Mouse (Mus musculus) heart, embryonic 11.5 days (tissue): ENCODE results near the gene Btbd9. TPM values are rescaled to one million over a fixed set of nuclear protein-coding genes. Genes with fewer than 3 reads are reported as not detected.
"Not testable (repeated sequence)": the region's sequence is repeated elsewhere in the genome, so short reads cannot be mapped to it uniquely, and the experiment has no call there.

Experiments used
- ATAC-seq: fragments of 200-750 bp; cut with Nextera tagmentation; replicated peaks from 2 replicates; pipeline ENCODE4 v1.8.0; 2017; ENCODE audit warnings: moderate library complexity; ENCODE audit not compliant: insufficient number of reproducible peaks, low FRiP score, low TSS enrichment
- H3K27ac ChIP-seq: fragments of 300-500 bp; sonication (generic); 2 replicates; pipeline ENCODE4 v1.5.1; 2014; ENCODE audit warnings: mild to moderate bottlenecking, low read depth, low read length
- H3K27me3 ChIP-seq: fragments of 300-500 bp; sonication (generic); 2 replicates; pipeline ENCODE4 v1.6.1; 2014; ENCODE audit warnings: mild to moderate bottlenecking, low read length, mixed read lengths; ENCODE audit not compliant: control insufficient read depth, insufficient read depth
- H3K36me3 ChIP-seq: fragments of 300-500 bp; sonication (generic); 2 replicates; pipeline ENCODE4 v1.6.1; 2014; ENCODE audit warnings: mild to moderate bottlenecking, low read length, moderate library complexity, mixed read lengths; ENCODE audit not compliant: control insufficient read depth, insufficient read depth
- H3K4me1 ChIP-seq: fragments of 300-500 bp; sonication (generic); 2 replicates; pipeline ENCODE4 v1.6.1; 2014; ENCODE audit warnings: low read length; ENCODE audit not compliant: control insufficient read depth, insufficient read depth
- H3K4me2 ChIP-seq: fragments of 300-500 bp; sonication (generic); 2 replicates; pipeline ENCODE4 v1.6.1; 2014; ENCODE audit warnings: mild to moderate bottlenecking, moderate library complexity
- H3K4me3 ChIP-seq: fragments of 300-500 bp; sonication (generic); 2 replicates; pipeline ENCODE4 v1.5.1; 2014; ENCODE audit warnings: low read depth, low read length
- H3K9ac ChIP-seq: fragments of 300-500 bp; sonication (generic); 2 replicates; pipeline ENCODE4 v1.6.1; 2014; ENCODE audit warnings: mild to moderate bottlenecking, low read depth, low read length, moderate library complexity
- H3K9me3 ChIP-seq: fragments of 300-500 bp; sonication (generic); replicated peaks from 2 replicates; pipeline ENCODE4 v1.6.1; 2016; ENCODE audit warnings: low read length; ENCODE audit not compliant: control insufficient read depth
- WGBS: fragments of 180-500 bp; shearing (Covaris S2); extraction: QIAGEN DNeasy Blood & Tissue Kit; methylation state at CpG from one replicate; pipeline ENCODE4 v1.1.7; 2014; ENCODE audit not compliant: insufficient replicate concordance; 5-methylcytosine and 5-hydroxymethylcytosine counted together
- polyA plus RNA-seq: library from polyadenylated mRNA; unstranded; fragments of >200 nt; fragmentation: Nextera tagmentation; extraction: Ambion mirVana; gene quantifications from 2 replicates; pipeline ENCODE4 v1.2.1, GENCODE M21; 2014

The Btbd9 gene
- polyA plus RNA-seq, 1 experiment from 2014 or later, result 41.9 TPM

DNA sequence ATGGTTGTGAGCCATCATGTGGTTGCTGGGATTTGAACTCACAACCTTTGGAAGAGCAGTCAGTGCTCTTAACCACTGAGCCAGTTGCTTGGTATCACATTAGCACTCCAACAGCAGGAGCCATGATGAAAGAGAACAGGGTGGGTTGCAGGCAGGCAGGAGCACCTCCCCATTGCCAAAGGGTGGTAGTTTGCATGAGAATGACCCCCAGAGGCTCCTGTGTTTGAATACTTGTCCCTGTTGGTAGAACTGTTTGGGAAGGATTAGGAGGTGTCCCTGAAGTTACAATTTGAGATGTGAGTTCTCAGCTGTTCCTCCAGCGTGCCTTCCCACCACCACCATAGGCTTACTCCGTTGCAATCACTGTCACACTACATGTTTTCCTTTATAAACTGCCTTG, 43.2 kb downstream of the Btbd9 start:
- no peak for ATAC-seq
- Histone ChIP-seq H3K9me3 (no peaks in the 10 kb centered on the region), H3K27me3 (no peaks in the 10 kb centered on the region), H3K4me2 (no peak overlapping the region), H3K4me3 (no peak overlapping the region), H3K4me1 (no peaks in the 10 kb centered on the region; the same call in 1 of the 2 replicates), H3K36me3 (no peaks in the 10 kb centered on the region), H3K27ac (no peak overlapping the region), H3K9ac (no peak overlapping the region)
- WGBS, result 88% methylated on average over 2 of the region's 2 CpGs

DNA sequence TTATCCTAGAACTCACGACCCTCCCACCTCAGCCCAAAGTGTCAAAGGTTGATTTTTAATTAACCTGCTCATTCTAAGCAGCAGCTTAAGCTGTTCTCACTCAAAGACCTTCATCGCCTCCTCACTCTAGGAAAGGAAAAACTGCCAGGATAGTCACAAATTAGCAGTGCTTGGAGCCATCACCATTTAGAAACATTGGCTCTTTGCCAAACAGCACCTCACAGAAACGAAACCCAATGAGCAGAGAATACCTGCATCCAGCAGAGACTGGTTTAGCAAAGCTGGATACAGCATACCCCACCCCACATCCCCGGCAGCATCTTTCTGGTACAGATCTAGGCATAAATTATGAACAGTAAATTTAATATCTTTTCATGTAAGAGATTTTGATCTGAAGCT, 45.7 kb downstream of the Btbd9 start:
- Histone ChIP-seq H3K4me3 (no peak overlapping the region), H3K27ac (no peak overlapping the region), H3K4me1 (peaks cover 6% of the 10 kb centered on the region), H3K27me3 (no peaks in the 10 kb centered on the region), H3K9ac (no peak overlapping the region), H3K9me3 (no peaks in the 10 kb centered on the region), H3K4me2 (no peak overlapping the region), H3K36me3 (no peaks in the 10 kb centered on the region)
- ATAC-seq, result no peak
- 73% methylated on average over 4 of the region's 4 CpGs for WGBS

DNA sequence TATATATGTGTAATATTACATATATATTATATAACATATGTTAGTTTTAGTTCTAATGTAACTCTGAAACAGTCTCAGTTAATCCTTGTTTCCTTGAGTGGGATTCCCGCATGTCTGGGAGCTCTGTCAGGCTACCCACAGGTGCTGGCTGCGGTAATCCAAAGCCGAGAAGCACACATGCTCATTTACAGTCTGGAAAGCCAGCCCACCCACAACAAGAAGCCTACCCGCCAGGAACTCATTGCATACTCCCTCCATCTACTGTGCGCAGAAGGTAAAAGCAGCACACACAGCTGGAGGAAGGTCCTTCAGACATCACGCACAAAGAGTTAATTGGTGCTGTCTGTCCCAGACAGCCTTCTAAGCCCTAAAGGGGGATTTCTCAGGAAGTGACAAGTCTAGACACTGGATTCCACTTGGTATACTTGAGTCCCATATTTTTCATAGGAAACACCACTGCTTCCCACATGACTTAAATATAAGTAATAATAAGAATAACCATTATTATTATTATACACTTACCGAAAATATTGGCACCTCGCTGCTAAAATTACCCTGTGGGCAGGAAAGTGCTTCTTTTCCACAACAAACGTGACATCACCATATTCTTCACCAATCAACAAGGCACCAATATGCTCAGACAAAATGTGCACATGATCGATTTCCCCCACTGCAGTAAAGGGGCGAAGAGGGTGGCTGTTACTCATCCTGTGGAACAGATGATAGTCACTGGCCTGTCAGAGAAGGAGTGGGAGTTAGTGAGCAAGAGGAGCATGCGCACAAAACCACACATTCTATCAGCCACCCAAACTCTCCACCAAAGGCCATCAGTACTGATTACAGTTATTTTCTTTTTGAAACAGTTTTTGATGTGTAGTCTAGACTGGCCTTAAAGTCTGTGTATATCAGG, 46.4 kb downstream of the Btbd9 start:
- 81% methylated on average over 12 of the region's 12 CpGs for WGBS
- H3K27me3 ChIP-seq, result no peaks in the 10 kb centered on the region
- H3K4me1 ChIP-seq, result peaks cover 8% of the 10 kb centered on the region
- H3K9me3 ChIP-seq, result no peaks in the 10 kb centered on the region
- no peak overlapping the region for H3K4me2 ChIP-seq
- ATAC-seq, result no peak
- no peaks in the 10 kb centered on the region for H3K36me3 ChIP-seq
- H3K4me3 ChIP-seq, result no peak overlapping the region
- no peak overlapping the region for H3K27ac ChIP-seq
- no peak overlapping the region for H3K9ac ChIP-seq

DNA sequence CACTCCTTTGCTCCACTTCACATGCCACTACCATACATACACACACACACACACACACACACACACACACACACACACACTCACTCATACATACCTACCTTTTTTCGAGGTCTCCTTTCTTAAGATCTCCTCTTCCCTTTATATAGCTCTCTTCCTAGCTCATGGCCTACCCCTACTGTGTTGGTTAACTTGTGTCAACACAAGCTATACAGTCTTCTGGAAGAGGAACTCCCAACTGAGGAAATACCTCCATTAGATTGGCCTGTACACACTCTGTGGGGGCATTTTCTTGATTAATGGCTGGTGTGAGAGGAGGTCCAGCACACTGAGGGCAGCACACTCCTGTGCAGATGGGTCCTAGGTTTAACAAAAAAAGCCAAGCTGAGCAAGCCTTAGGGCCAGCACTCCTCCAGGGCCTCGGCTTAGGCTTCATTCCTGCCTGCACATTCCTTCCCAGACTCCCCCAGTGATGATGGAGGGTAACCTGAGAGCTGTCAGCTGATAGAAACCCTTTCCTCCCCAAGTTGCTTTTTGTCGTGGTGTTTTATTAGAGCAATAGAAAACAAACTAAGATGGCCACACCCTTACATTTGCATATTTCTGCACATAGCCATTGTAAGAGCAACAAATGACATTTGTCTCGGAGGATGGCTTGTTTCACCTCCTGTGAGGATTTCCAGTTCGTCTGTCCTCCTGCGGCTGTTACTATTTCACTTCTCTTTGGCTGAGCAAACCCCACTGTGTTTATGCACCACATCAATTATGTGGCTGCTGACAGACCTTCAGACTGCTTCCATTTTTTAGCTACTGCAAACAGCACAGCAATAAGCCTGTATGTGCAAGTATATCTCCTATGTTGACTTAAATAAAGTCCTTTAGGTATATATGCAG, 50.6 kb downstream of the Btbd9 start:
- no peak for ATAC-seq
- Histone ChIP-seq H3K4me2 (no peak overlapping the region), H3K4me3 (no peak overlapping the region), H3K27me3 (no peaks in the 10 kb centered on the region), H3K9ac (no peak overlapping the region), H3K4me1 (peaks cover 10% of the 10 kb centered on the region), H3K27ac (no peak overlapping the region), H3K9me3 (no peaks in the 10 kb centered on the region), H3K36me3 (no peaks in the 10 kb centered on the region)
- 47% methylated on average over 6 of the region's 6 CpGs for WGBS

DNA sequence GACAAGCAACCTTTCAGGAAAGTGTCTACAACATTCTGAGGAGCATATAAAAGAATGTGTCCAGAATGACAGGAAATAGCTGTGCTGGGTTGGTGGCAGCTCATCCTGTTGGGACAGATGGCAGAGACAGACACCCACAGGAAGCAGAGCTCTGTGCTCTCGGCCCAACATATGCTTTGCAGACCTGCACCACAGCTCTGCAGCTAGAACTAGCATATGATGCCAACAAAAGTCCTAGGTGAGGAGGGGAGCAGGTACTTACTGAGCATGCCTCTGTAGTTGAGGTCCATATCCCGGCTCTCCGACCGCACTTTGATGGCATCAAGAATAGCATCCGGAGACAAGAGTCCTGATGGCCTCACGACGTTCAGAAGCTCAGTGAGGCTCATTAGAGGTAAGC, 51.8 kb downstream of the Btbd9 start:
- Histone ChIP-seq H3K4me1 (peaks cover 10% of the 10 kb centered on the region), H3K4me3 (no peak overlapping the region), H3K36me3 (no peaks in the 10 kb centered on the region), H3K9me3 (no peaks in the 10 kb centered on the region), H3K4me2 (no peak overlapping the region), H3K27ac (no peak overlapping the region), H3K9ac (no peak overlapping the region), H3K27me3 (no peaks in the 10 kb centered on the region)
- ATAC-seq, result no peak
- WGBS, result 78% methylated on average over 7 of the region's 7 CpGs

DNA sequence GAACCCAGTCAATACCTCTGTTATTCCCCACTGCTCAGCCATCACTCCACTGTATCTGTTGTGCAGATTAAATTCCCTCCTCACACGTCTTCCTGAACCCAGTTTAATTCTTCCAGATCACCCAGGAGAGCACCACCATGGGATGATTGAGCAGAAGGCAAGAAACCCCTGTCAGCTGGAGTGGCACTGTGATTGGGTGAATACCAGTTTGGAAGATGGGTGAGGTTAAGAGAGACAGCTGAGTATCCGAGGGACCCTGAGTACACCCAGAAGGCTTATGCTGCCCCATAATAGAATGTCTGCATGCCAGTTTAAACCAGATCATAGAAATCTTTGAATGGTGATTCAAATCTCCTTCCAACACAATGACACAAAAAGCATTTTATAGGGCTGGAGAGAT, 52.5 kb downstream of the Btbd9 start:
- no peak overlapping the region for H3K4me2 ChIP-seq
- H3K27ac ChIP-seq, result no peak overlapping the region
- no peak overlapping the region for H3K9ac ChIP-seq
- 60% methylated on average over 2 of the region's 2 CpGs for WGBS
- H3K4me3 ChIP-seq, result no peak overlapping the region
- no peak for ATAC-seq
- no peaks in the 10 kb centered on the region for H3K27me3 ChIP-seq
- H3K9me3 ChIP-seq, result no peaks in the 10 kb centered on the region
- H3K4me1 ChIP-seq, result peaks cover 10% of the 10 kb centered on the region
- H3K36me3 ChIP-seq, result no peaks in the 10 kb centered on the region

DNA sequence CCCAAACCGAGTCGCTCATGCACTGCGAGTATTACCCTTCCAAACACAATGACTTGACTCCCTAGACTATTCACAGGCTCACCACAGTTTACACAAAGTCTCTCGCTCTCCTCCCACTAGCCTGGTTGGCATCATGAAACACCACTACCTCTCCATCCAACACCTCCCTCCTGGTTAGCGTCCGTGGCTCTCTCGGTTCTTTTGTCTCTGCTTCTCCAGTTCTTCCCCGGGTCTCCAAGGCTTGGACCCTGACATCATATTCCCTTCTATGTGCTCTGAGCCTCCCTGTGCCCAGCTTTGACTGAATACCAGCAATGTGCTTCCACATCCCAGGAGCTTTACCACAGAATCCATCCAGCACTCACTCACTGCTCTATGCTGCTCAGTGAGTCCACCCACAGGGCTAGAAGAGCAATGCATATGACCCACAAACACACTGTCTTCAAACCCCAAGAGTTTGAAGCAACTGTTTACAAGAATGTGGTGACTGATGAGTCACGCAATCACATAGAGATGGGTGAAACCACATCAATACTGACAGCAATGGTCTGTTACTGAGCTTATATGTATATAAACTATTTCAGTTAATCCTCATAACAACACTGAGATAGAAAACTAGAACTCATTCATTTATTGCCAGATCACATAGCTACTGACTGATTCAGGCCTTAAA, 53.7 kb downstream of the Btbd9 start:
- Histone ChIP-seq H3K4me3 (no peak overlapping the region), H3K4me1 (peaks cover 10% of the 10 kb centered on the region), H3K4me2 (no peak overlapping the region), H3K9me3 (no peaks in the 10 kb centered on the region), H3K9ac (no peak overlapping the region), H3K36me3 (no peaks in the 10 kb centered on the region), H3K27me3 (no peaks in the 10 kb centered on the region), H3K27ac (no peak overlapping the region)
- WGBS, result 87% methylated on average over 9 of the region's 9 CpGs
- no peak for ATAC-seq

DNA sequence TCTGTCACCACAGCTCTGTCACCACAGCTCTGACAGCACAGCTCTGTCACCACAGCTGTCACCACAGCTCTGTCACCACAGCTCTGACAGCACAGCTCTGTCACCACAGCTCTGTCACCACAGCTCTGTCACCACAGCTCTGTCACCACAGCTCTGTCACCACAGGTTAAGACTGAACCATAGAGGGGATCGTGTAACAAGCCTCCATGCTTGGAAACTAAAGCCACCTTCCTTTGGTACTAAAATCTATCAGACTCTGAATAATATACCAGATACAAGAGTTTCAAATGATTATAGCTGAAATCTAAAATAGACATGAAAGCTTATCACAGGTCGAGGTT, 57.1 kb downstream of the Btbd9 start:
- H3K27me3 ChIP-seq, H3K4me1 ChIP-seq, H3K4me2 ChIP-seq, H3K27ac ChIP-seq, H3K9me3 ChIP-seq, ATAC-seq, H3K9ac ChIP-seq, H3K36me3 ChIP-seq, H3K4me3 ChIP-seq: not testable (repeated sequence)
- 69% methylated on average over 2 of the region's 2 CpGs for WGBS
